Mouse (Mus musculus): ENCODE measurements at regions not wholly inside any gene's neighbourhood (a gene's known extent, or its start where the extent isn't known, plus 50 kb on each side); places are given as distances from the start of the nearest gene placed in this dataset.

GRCm38 (mm10) chr2:57504678-57505077 is 267.2 kb downstream of the Gpd2 start:
- TF ChIP-seq CTCF (IDR thresholded peaks at IDR 0.05; ENCODE audit: low read depth) (no peak), EP300 (IDR thresholded peaks at IDR 0.05; ENCODE audit: low read depth) (no peak)
